In the genomic region with DNA sequence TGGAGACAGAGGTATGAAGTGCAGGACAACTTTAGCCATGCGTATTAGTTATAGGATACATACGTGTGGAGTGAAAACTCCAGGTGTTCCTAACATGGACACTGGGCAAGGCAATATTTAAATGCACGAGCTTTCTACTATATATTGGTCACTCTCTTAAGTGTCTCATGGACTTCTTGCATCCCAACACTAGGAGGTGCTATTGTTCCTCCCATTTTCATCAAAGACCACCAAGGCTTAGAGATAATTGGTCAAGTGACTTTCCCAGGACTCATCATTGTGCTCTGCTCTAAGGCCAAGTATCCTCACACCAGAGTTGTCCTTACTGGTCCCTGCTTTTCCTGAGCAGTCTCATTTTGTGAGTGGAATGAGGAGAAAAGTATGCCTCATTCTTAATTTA, we compare ENCODE assay signal across 16 mouse cellular contexts. TPM values are rescaled to one million over a fixed set of nuclear protein-coding genes. Genes with fewer than 3 reads are reported as not detected.
DNase-seq lines count a peak whose midpoint lies in the region; ATAC-seq and TF ChIP-seq lines count a peak whose summit lies in the region.
"Had no signal": no experiment of that assay in that cellular context is flagged by ENCODE, and none has a peak within 500 bp of the region (broad histone marks: within the 10 kb centered on the region; RNA-seq: fewer than 3 reads in every experiment).

No protein-coding gene starts in this region.

- H3K4me2 ChIP-seq in kidney, postnatal 0 days (ENCODE audit: low read length), result no peak overlapping the region
- H3K4me2 ChIP-seq: heart, embryonic 15.5 days; midbrain, embryonic 13.5 days; neural tube, embryonic 15.5 days had no signal

- DNase-seq in kidney, postnatal 0 days (ENCODE audit: low spot score), result peak; percentile 4
- DNase-seq in kidney, adult 18-20 months, result no peak
- DNase-seq in A20 (ENCODE audit: low read depth, low spot score), result peak; percentile 41
- peak; percentile 22 for DNase-seq in embryo, embryonic 11 days
- DNase-seq in left cerebral cortex, adult 8-10 months (ENCODE audit: low spot score in 2 of 2), result no peak
- DNase-seq in Muller cell, postnatal 12 days (ENCODE audit: inconsistent ontology term), result no peak
- DNase-seq: adrenal gland, postnatal 36 days; cerebellum, adult 18-20 months; kidney, postnatal 36 days; right cerebral cortex, postnatal 14 days; thymus, postnatal 14 days had no signal

- no peaks in the 10 kb centered on the region for H3K27me3 ChIP-seq in kidney, postnatal 0 days (ENCODE audit: insufficient read depth, low read length)
- H3K27me3 ChIP-seq in E14TG2a.4 (ENCODE audit: insufficient read depth, low read length), result no peaks in the 10 kb centered on the region
- H3K27me3 ChIP-seq: heart, embryonic 15.5 days; midbrain, embryonic 13.5 days; neural tube, embryonic 15.5 days had no signal

- H3K9ac ChIP-seq in kidney, postnatal 0 days (ENCODE audit: low read depth, low read length), result no peak overlapping the region
- H3K9ac ChIP-seq: heart, embryonic 15.5 days; midbrain, embryonic 13.5 days; neural tube, embryonic 15.5 days had no signal

- H3K27ac ChIP-seq in kidney, postnatal 0 days, result no peak overlapping the region
- H3K27ac ChIP-seq: heart, embryonic 15.5 days; midbrain, embryonic 13.5 days; neural tube, embryonic 15.5 days had no signal

- TF ChIP-seq CTCF in kidney, postnatal 0 days (IDR thresholded peaks at IDR 0.05; ENCODE audit: low read depth), result peak; percentile 48; the same call in 1 of the 2 replicates
- TF ChIP-seq CTCF in E14TG2a.4 (conservative IDR thresholded peaks at IDR 0.05; ENCODE audit: low read length), result peak; percentile 40

- H3K4me1 ChIP-seq in kidney, postnatal 0 days (replicated peaks; ENCODE audit: insufficient read depth, low read length), result no peaks in the 10 kb centered on the region
- H3K4me1 ChIP-seq in E14TG2a.4 (replicated peaks; ENCODE audit: low read depth, low read length), result no peaks in the 10 kb centered on the region
- H3K4me1 ChIP-seq: heart, embryonic 15.5 days; midbrain, embryonic 13.5 days; neural tube, embryonic 15.5 days had no signal

- no peaks in the 10 kb centered on the region for H3K9me3 ChIP-seq in kidney, postnatal 0 days (replicated peaks; ENCODE audit: low read length)
- H3K9me3 ChIP-seq in E14TG2a.4 (ENCODE audit: low read length), result peaks cover 10% of the 10 kb centered on the region
- H3K9me3 ChIP-seq: heart, embryonic 15.5 days; midbrain, embryonic 13.5 days; neural tube, embryonic 15.5 days had no signal

- H3K36me3 ChIP-seq in kidney, postnatal 0 days (ENCODE audit: insufficient read depth, low read length), result no peaks in the 10 kb centered on the region
- no peaks in the 10 kb centered on the region for H3K36me3 ChIP-seq in E14TG2a.4 (ENCODE audit: insufficient read depth, low read length)
- H3K36me3 ChIP-seq: heart, embryonic 15.5 days; midbrain, embryonic 13.5 days; neural tube, embryonic 15.5 days had no signal

- no peak overlapping the region for H3K4me3 ChIP-seq in kidney, postnatal 0 days (replicated peaks; ENCODE audit: low read depth, low read length)
- H3K4me3 ChIP-seq in E14TG2a.4 (replicated peaks; ENCODE audit: low read length), result no peak overlapping the region
- H3K4me3 ChIP-seq: heart, embryonic 15.5 days; midbrain, embryonic 13.5 days; neural tube, embryonic 15.5 days had no signal

- whole genome bisulfite sequencing in kidney, postnatal 0 days, result 75% methylated on average over 3 of the region's 3 CpGs

- no peak for ATAC-seq in kidney, postnatal 0 days (replicated peaks; ENCODE audit: low FRiP score, low read depth)
- no peak for ATAC-seq in cerebellum, adult (ENCODE audit: insufficient number of reproducible peaks, low FRiP score, low TSS enrichment)
- ATAC-seq: midbrain, embryonic 13.5 days had no signal

RNA-seq across cellular contexts. Expression of gene Ghitm, which starts 39.4 kb away (rescaled TPM):
- polyA plus RNA-seq in kidney, postnatal 0 days (2015; fragmentation: Nextera tagmentation; extraction: Ambion mirVana), result 267 and 296 TPM in 2 replicates
- total RNA-seq in left cerebral cortex, adult 8-10 months (2022), result 100 to 1,000 TPM; 455 to 522 (median 488) TPM

Comparison
In these comparisons a context has a peak if more than half of its experiments do, and no peak if none do; other contexts are left out.
1. DNase-seq: peak in kidney, postnatal 0 days (single experiment), A20 (single experiment) and embryo, embryonic 11 days (single experiment); none in kidney, adult 18-20 months (single experiment), left cerebral cortex, adult 8-10 months (0 of 2) and Muller cell, postnatal 12 days (single experiment).